Mouse (Mus musculus) midbrain, postnatal 0 days (tissue): ENCODE results near the gene Ranbp9. TPM values are rescaled to one million over a fixed set of nuclear protein-coding genes. Genes with fewer than 3 reads are reported as not detected.
"Not testable (repeated sequence)": the region's sequence is repeated elsewhere in the genome, so short reads cannot be mapped to it uniquely, and the experiment has no call there.

Experiments used
- ATAC-seq: fragments of 200-750 bp; cut with Nextera tagmentation; 2 replicates; pipeline ENCODE4 v1.8.0; 2017; ENCODE audit warnings: moderate number of reproducible peaks, mild to moderate bottlenecking, moderate TSS enrichment, moderate library complexity; ENCODE audit not compliant: low FRiP score
- DNase-seq: peaks from one replicate; pipeline ENCODE4 v3.0.0-alpha.2; 2015; ENCODE audit warnings: low spot score
- H3K27ac ChIP-seq: fragments of 300-500 bp; sonication (generic); 2 replicates; pipeline ENCODE4 v1.5.1; 2014; ENCODE audit warnings: low read depth, mild to moderate bottlenecking, low read length, mixed read lengths
- H3K27me3 ChIP-seq: fragments of 300-500 bp; sonication (generic); 2 replicates; pipeline ENCODE4 v1.6.1; 2014; ENCODE audit warnings: low read length, control low read depth, mixed read lengths; ENCODE audit not compliant: insufficient read depth
- H3K36me3 ChIP-seq: fragments of 300-500 bp; sonication (generic); 2 replicates; pipeline ENCODE4 v1.6.1; 2014; ENCODE audit warnings: low read length, control low read depth, mixed read lengths; ENCODE audit not compliant: insufficient read depth
- H3K4me1 ChIP-seq: fragments of 300-500 bp; sonication (generic); 2 replicates; pipeline ENCODE4 v1.6.1; 2014; ENCODE audit warnings: mild to moderate bottlenecking, control low read depth, antibody characterized with exemption, low read length, mixed read lengths; ENCODE audit not compliant: insufficient read depth
- H3K4me2 ChIP-seq: fragments of 300-500 bp; sonication (generic); 2 replicates; pipeline ENCODE4 v1.6.1; 2014; ENCODE audit warnings: low read depth, mild to moderate bottlenecking, low read length, mixed read lengths; ENCODE audit not compliant: poor library complexity, severe bottlenecking
- H3K4me3 ChIP-seq: fragments of 300-500 bp; sonication (generic); 2 replicates; pipeline ENCODE4 v1.5.1; 2014; ENCODE audit warnings: low read depth, mild to moderate bottlenecking, low read length, moderate library complexity
- H3K9ac ChIP-seq: fragments of 300-500 bp; sonication (generic); replicated peaks from 2 replicates; pipeline ENCODE4 v1.6.1; 2014; ENCODE audit warnings: mild to moderate bottlenecking, low read length, moderate library complexity, mixed read lengths; ENCODE audit not compliant: poor library complexity, severe bottlenecking
- H3K9me3 ChIP-seq: fragments of 300-500 bp; sonication (generic); 2 replicates; pipeline ENCODE4 v1.6.1; 2016; ENCODE audit warnings: low read length, control low read depth
- CTCF ChIP-seq: IDR thresholded peaks from 2 replicates; pipeline ENCODE4 v1.5.1; 2016; ENCODE audit warnings: antibody characterized with exemption, mild to moderate bottlenecking
- WGBS: fragments of 180-500 bp; shearing (Covaris S2); extraction: QIAGEN DNeasy Blood & Tissue Kit; methylation state at CpG from one replicate; pipeline ENCODE4 v1.1.7; 2014; 5-methylcytosine and 5-hydroxymethylcytosine counted together
- polyA plus RNA-seq: library from polyadenylated mRNA; unstranded; fragments of >200 nt; fragmentation: Nextera tagmentation; extraction: Ambion mirVana; gene quantifications from 2 replicates; pipeline ENCODE4 v1.2.1, GENCODE M21; 2015
- total RNA-seq: library from RNA; depleted of rRNA; stranded (reverse); fragments of >200 nt; gene quantifications from 2 replicates; pipeline ENCODE4 v1.2.3, GENCODE M21; 2014

The Ranbp9 gene
- total and polyA plus RNA-seq, 2 experiments from 2014 or later: 11.7 to 43.7 TPM

GRCm38 (mm10) chr13:43474722-43475121 lies 6.4 kb downstream of the Ranbp9 start:
- DNase-seq (no peak), ATAC-seq (no peak)
- Histone ChIP-seq H3K9ac (no peak overlapping the region), H3K27ac (no peak overlapping the region), H3K4me2 (no peak overlapping the region), H3K4me3 (no peak overlapping the region), H3K9me3 (no peaks in the 10 kb centered on the region), H3K36me3 (no peaks in the 10 kb centered on the region), H3K27me3 (no peaks in the 10 kb centered on the region), H3K4me1 (no peaks in the 10 kb centered on the region)
- 88% methylated on average over 5 of the region's 5 CpGs for WGBS
- no peak for TF ChIP-seq CTCF

- H3K4me3 ChIP-seq, H3K27me3 ChIP-seq, H3K4me1 ChIP-seq, ATAC-seq, H3K4me2 ChIP-seq, H3K27ac ChIP-seq, DNase-seq, H3K9me3 ChIP-seq, H3K36me3 ChIP-seq, H3K9ac ChIP-seq: not testable (repeated sequence)
- WGBS: 100% methylated on average over 1 of the region's 1 CpGs
Observed at GRCm38 (mm10) chr13:43471861-43472260, 9.2 kb downstream of the Ranbp9 start.

GRCm38 (mm10) chr13:43469607-43470006 lies 11.5 kb downstream of the Ranbp9 start:
- 97% methylated on average over 1 of the region's 1 CpGs for WGBS
- no peak overlapping the region for H3K9ac ChIP-seq
- no peak overlapping the region for H3K27ac ChIP-seq
- no peaks in the 10 kb centered on the region for H3K36me3 ChIP-seq
- TF ChIP-seq CTCF: no peak
- no peak for ATAC-seq
- no peak overlapping the region for H3K4me3 ChIP-seq
- DNase-seq: no peak
- H3K9me3 ChIP-seq: no peaks in the 10 kb centered on the region
- no peak overlapping the region for H3K4me2 ChIP-seq
- no peaks in the 10 kb centered on the region for H3K27me3 ChIP-seq
- H3K4me1 ChIP-seq: no peaks in the 10 kb centered on the region

- H3K9ac ChIP-seq: no peak overlapping the region
- H3K4me2 ChIP-seq: no peak overlapping the region
- ATAC-seq (no peak), DNase-seq (no peak)
- no peak overlapping the region for H3K27ac ChIP-seq
- H3K36me3 ChIP-seq: no peaks in the 10 kb centered on the region
- no peaks in the 10 kb centered on the region for H3K9me3 ChIP-seq
- H3K4me3 ChIP-seq: no peak overlapping the region
- H3K27me3 ChIP-seq: no peaks in the 10 kb centered on the region
- no peaks in the 10 kb centered on the region for H3K4me1 ChIP-seq
- 100% methylated on average over 2 of the region's 2 CpGs for WGBS
- TF ChIP-seq CTCF: no peak
Observed at GRCm38 (mm10) chr13:43464605-43465004, 16.5 kb downstream of the Ranbp9 start.

- no peak for TF ChIP-seq CTCF
- Histone ChIP-seq H3K9ac (no peak overlapping the region), H3K36me3 (no peaks in the 10 kb centered on the region), H3K4me3 (no peak overlapping the region), H3K4me2 (no peak overlapping the region), H3K27me3 (no peaks in the 10 kb centered on the region), H3K9me3 (no peaks in the 10 kb centered on the region), H3K27ac (no peak overlapping the region), H3K4me1 (no peaks in the 10 kb centered on the region)
- WGBS: 81% methylated on average over 1 of the region's 1 CpGs
- ATAC-seq (no peak), DNase-seq (no peak)
Observed at GRCm38 (mm10) chr13:43457161-43457560, 23.9 kb downstream of the Ranbp9 start.

GRCm38 (mm10) chr13:43454431-43454830 lies 26.7 kb downstream of the Ranbp9 start:
- no peak for TF ChIP-seq CTCF
- H3K9ac ChIP-seq: no peak overlapping the region
- H3K4me2 ChIP-seq: no peak overlapping the region
- H3K27ac ChIP-seq: no peak overlapping the region
- H3K36me3 ChIP-seq: no peaks in the 10 kb centered on the region
- ATAC-seq: no peak
- no peak for DNase-seq
- H3K4me3 ChIP-seq: no peak overlapping the region
- WGBS: 85% methylated on average over 7 of the region's 7 CpGs
- no peaks in the 10 kb centered on the region for H3K27me3 ChIP-seq
- no peaks in the 10 kb centered on the region for H3K4me1 ChIP-seq
- no peaks in the 10 kb centered on the region for H3K9me3 ChIP-seq
